Mouse (Mus musculus): ENCODE measurements at regions not wholly inside any gene's neighbourhood (a gene's known extent, or its start where the extent isn't known, plus 50 kb on each side); places are given as distances from the start of the nearest gene placed in this dataset.

DNA sequence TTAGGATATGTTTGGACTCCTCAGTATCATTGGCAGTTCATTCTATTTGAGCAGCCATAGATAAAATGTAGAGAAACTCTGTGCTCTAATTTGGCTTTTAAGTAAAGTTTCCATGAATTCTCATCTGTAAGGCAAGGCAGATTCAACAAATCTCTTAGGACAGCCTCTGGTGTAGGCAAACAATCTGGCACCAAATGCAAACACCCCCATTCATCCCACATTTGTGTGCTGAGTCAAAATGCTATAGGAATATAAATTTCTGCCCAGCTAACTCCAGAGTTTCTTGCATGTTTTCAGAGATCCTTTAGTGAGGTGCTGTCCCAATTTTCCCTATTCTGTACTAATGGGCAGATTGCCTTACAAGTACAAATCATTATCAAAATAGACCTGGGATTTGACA lies 695.7 kb upstream of the Kif18a start:
- DNase-seq (ENCODE audit: extremely low read depth, low read depth, low spot score) = no peak

DNA sequence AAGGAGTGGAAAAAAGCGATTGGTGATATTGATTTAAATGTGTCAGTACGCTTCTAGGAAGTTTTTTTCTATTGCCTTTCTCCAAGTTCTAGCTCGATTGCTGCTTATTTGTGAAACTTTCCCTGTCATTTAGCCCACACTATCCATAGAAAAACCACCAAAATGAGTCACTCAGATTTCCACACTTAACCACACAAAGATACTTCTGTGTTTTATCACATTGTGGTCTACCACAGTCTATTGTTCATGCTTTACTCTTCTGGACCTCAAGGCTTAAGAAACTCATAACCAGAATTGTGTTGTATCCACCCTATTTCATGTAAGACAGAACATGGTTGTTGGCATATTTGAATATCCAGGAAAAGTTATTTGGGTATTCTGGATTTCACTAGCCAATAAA lies 687.0 kb upstream of the Kif18a start:
- no peak for DNase-seq (ENCODE audit: extremely low read depth, low read depth, low spot score)

DNA sequence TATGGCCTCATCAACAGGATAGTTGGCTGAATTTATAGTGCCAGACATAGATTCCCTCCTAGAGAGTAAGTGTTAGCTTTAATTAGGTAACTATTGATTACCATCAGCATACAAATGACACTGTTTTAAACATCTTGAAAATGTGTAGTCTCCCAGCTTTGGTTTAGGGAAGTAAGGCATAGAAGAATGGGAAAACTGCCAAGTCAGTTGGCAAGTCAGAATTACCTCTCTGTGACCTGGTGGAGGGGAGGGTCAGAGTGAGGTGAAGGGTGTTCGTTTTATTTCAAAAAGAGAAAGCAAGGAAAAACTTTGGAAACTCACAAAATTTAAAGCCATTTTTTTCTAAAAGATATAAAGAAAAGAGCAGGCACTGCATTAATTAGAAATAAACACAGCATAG lies 680.2 kb upstream of the Kif18a start:
- DNase-seq (ENCODE audit: extremely low read depth, low read depth, low spot score) = no peak

DNA sequence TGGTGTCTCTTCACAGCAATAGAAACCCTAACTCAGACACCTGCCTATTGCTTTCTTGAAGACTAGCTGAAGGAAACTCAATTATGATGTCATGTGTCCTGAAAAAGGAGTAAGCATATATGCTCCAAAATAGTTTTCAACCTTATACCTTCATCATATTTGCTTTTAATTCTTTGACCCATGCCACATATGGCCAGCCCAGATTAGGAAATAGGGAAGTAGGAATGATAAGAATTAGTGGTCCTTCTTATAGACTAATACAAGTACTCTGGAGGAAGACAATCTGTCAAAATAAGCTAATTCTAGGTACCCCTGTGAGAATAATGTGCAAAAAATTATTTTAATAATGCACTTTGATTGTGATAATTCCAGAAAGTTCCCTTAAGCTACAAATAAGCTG lies 661.0 kb upstream of the Kif18a start:
- no peak for DNase-seq (ENCODE audit: extremely low read depth, low read depth, low spot score)

DNA sequence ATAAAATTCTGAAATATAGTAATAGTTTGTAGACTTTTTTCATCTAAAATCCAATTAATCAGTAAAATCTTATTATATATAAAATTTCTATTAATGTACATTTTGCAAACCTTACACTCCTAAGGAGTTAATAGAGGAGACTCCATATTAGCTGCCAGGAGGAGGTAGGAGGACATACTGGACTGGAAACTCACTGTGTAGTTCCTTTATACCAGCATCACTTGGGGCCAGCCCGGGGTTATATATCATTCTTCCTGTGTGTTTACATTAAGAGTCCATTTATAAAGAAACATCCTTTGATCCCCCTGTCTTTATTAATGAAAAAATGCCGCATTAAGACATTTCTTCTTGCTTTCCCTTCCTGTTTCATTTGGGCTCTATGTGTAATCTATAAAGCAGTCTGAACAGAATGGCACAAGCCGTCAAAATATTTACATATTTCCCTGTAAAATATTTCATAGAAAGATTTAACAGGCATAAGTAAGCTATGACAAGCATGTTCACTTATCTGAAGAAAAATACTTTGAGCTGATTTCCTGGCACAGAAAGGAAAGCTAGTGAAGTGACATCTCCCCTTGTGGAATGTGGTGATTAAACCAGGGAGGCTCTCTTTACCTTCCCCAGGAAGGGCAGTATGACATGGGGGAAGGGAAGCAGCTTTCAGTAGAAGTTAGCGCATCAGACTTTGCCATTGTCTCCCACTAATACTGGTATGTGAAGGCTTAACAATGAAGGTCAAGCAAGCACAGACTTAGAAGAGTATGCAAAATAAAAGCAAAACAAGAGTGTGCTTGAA lies 658.0 kb upstream of the Kif18a start:
- DNase-seq (ENCODE audit: extremely low read depth, low read depth, low spot score) = no peak

DNA sequence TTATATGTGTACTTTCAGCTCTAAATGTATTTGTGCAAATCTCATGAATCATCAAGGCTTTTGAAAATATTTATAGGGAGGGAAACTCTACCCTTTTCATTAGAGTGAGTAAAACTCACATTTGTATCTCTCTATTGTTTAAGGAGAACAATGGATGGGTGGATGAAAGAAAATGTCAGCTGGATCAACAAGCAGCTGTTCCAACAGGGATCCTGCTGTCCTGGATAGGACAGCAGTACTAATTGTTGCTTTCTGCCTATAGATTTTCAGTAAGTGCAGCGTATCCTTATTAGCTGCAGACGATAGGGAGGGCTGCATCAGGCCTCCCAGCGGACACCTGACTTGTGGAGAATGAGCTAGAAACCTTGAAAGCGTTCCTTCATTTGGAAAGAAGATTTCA lies 644.9 kb upstream of the Kif18a start:
- DNase-seq (ENCODE audit: extremely low read depth, low read depth, low spot score) = no peak

DNA sequence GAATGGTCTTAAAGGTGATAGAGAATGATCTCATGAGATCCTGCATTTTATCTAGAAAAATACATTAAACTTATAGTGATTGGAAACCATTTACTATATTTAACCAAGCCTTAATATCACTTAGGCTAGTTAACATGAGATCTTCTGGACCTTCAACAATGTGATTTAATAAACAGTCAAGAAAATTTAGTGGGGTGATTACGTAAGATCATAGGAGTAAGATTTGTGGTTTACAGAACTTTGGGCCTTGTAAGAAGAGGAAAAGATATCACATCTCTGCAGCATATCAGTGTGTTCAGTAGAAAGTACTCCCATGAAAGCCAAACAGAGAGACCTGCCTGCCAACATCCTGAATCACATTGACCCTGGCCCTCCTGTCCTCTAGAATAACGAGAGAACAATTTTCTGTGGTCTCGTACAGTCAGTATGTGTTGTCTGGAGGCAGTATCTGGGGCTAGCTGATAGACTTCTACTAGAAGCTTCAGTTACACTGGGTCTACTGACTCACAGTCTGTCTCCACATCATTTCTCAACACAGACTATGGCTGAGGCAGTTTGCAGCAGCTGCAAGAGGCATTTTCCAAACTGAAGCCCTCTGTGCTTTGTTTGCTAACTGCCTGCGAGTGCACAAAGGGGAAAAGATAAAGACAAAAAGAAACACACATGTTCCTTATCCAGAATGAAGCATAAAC lies 619.7 kb upstream of the Kif18a start:
- no peak for DNase-seq (ENCODE audit: extremely low read depth, low read depth, low spot score)

DNA sequence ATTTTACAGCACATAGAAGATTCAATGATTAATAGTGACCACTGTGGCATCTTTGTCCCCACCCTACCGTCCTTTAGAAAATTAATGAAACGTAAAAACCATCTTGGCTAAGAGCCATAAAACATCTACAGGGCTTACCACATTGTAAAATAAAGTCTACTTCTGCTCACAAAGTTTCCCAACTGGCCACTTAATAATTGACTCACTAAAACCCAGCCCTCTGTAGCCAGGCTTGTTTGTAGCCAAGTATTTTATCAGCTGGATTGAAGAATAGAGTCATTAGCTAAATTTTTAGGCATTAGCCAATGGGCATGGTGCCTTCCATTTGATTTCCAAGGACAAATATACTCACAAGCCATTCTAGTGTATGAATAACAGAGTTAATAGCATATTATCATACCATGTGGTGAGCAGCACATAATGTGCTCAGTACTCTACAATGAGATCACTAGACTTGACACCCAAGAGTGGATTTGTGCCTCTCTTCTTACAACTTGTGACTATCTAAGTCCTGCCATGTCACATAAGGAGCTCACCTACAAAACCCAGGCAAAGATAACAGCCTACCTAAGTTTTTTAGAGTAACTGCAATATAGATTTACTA lies 602.7 kb upstream of the Kif18a start:
- DNase-seq (ENCODE audit: extremely low read depth, low read depth, low spot score) = no peak

DNA sequence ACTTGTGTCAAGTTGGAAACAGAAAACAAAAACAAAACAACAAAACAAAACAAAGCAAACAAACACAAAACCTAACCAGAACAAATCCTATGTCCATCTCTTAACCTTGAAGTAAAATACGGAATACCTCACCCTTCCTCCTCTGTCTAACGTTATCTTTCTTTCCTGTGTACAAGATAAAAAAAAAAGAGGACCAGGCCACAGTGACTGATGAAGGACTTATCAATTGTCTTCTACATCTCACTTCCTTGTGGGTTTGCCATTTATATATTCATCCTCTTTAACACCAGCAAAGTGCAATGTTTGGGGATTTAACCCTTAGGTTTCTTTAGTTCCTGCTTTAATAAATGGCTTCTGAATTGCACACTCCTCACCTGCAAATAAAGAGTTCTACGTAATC lies 599.0 kb upstream of the Kif18a start:
- no peak for DNase-seq (ENCODE audit: extremely low read depth, low read depth, low spot score)

DNA sequence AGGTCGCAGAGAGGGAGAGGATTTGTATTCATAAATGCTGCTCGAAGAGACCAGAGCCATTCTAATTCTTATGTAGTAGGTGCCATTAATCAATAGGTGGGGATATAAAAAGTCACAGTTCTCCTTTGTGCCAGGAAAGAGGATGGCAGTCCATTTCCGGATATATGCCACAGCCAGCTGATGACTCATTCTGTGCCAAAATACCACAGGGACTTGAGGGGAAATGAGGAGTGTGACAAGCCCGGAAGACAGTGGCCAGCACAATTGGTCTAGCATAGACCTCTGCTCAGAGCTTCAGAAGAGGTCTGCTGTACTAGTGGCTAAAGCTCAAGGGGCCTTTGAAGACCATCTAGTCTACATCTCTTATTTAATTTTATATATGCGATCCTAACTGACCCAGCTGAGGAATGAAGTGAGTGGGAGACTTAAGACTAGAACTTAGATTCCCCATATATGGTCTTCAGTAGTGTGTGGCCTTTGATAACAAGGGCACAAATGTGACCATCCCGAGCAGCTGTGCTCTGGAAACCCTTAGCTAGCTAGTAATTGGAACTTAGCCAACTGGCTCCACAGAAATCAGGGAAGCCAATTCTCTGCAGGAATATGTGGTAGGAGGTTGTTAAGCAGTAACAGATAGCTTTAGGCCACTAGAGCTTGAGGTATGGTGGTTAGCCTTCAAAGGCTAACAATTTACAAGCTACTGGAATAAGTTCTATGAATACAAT lies 594.4 kb upstream of the Kif18a start:
- DNase-seq (ENCODE audit: extremely low read depth, low read depth, low spot score) = no peak

DNA sequence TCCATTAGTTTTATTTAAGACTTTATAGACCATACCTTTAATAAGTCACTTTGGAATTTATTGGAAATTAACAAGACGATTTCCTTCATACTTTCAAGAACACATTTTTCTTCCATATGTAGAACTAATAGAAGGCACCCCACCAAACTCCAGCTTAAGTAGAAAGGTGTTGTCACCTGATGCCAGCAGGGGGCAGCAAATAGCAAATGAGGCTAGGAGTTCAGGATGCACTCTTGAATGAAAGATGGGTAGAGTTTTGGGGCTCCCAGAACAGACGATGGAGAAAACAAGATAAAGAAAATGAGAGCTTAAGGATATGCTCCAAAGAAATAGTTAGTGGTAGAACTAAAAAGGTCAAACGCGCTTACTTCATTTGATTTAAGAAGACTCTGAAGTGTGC lies 590.4 kb upstream of the Kif18a start:
- no peak for DNase-seq (ENCODE audit: extremely low read depth, low read depth, low spot score)

DNA sequence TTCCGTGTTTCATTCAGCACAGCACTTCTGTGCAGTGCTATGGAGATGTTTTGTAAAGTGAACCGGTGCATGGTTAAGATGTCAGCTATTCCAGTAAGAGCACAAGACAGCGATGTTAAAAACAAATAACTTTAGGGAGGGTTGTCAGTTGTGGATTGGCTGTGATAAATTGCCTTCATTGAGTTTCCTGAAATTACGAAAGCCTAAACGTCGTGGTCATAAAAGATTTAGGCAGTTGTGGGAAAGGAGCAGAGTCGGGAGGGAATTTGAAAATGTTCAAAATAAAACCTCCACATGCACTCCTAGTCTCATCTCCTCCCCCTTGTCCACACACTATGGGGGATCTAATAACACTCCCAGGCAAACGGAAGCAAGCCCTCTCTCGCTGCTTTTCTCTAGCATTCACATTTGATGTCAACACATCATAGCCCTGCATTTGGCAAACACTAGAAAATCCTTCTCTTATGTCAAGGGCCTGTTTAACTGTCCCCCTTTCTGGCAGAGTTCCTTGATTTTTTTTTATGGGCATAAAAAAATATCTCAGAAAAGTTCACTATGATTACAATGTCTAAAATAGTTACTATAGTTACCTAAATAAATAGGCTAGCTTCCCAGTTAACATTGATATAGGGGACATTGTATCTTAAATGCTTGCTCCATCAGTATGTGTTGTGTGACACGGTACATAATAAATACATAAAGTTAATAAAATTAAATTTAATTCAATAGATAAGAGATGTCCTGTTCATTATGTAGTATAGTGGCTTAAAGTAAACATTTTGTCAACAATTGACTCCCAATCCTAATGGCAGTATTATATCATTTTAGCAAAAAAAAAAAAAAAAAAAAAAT lies 589.2 kb upstream of the Kif18a start:
- no peak for DNase-seq (ENCODE audit: extremely low read depth, low read depth, low spot score)

DNA sequence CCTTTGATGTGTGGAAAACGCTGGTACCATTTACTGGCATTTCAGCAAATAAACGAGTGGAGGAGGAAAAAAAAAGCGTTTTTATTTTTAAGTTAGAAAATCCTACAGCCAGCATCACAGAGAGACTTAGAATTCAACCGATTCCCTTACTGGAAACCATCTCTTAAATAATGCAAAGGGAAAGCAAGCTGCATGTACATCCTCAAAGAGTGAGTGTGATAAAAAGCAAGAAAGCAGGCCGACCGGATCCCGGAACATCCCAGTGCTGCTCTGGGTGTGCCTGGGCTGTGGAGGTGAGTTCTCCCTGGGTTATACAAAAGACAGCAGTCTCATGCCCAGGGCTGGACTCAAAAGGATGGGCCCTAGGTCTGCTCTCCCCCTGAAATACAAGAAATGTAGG lies 579.2 kb upstream of the Kif18a start:
- no peak for DNase-seq (ENCODE audit: extremely low read depth, low read depth, low spot score)

DNA sequence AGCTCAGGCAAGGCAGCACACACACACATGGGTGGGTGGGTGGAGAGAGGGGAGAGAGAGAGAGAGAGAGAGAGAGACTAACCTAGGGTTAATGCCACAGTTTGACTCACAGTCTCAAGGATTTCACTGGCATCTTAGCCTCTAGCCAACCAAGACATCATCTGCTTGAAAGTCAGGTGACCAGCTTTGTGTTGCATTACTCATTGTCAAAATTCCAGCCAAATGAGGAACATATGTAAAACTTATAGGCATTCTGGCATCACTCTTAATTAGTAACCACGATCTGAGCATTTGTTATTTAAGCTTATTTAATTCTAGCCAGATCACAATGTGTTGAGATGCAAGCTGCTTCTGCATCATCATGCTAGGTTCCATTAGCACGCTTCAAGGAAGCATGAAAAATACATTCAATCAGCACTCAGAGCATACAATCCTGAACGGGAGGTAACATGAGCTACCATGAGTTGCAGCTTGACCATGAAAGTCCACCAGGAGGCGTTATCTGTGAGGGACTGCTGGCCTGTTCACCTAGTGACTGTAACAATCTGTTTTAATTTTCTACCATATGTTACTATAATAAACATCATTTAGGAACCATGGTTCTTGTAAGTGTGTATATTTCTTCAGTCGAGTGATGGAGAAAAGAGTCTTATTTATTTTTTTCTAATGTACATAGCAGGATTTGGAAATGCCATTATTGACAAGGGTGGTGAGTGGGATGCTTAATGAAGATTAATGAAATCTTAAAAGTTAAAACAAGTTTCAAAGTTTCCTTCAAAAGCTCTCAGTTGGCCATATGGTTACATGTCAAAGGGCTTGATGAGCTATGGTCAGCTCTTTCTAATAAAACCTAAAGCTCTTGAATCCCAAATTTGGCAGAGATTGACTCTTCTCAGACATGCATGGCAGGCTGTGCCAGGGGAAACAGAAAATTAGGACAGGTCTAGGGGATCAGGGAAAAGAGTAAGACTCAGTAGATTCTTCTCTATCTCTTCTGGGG lies 572.4 kb upstream of the Kif18a start:
- DNase-seq (ENCODE audit: extremely low read depth, low read depth, low spot score) = no peak

DNA sequence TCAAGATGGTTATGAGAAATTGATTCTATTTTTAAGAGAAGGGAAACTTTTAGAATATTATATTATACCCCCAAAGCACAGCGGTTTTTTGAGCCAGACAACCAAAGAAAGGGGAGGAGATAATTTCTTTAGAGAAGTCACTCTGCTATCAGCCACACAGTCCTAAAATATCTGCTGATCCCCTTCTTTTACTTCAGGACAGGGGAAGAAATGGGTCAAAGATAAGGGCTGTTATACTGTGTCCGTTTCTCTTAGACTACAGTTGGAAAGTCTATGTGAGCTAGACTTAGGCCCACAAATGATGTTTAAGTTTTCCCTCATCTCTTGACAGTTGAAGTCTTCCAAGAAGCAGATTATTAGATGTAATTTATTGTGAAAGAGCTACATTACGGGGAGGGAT lies 538.5 kb upstream of the Kif18a start:
- DNase-seq (ENCODE audit: extremely low read depth, low read depth, low spot score) = no peak

DNA sequence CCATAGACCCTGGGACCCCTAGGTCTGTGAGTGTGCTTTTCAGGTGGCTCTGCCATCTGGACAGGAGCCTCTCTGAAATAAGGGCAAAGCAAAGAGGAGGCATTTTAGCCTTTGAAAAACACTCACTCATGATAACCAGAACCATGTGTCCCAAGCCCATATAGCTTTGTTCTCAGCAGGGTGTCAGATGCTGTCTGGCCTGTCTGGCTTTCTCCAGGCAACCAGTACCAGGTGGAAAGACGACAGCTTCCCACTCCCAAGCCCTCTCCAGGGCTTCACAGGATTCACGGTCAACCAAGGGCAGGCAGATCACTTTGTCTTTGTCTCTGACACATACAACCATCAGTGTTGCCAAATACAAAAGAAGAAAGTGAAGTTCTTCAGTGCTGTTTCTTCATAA lies 537.0 kb upstream of the Kif18a start:
- DNase-seq (ENCODE audit: extremely low read depth, low read depth, low spot score) = no peak

DNA sequence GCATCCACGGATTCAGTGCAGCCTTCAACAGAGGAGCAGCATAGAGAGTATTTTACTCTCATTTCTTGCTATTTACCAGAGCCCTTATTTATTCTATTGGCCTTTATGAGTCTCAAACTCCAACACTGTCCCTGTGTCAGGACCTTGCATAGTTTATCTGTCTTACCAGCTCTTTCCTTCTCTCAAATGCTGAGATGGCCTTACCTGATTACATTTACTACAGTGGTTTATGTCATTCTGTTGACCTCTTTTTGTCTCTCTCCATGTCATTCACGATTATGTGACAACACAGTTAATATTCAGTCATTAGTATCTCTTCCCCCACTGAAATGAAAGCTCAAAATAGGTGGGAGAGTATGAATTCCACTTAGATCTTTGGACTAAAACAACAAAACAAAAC lies 535.7 kb upstream of the Kif18a start:
- DNase-seq (ENCODE audit: extremely low read depth, low read depth, low spot score) = no peak

DNA sequence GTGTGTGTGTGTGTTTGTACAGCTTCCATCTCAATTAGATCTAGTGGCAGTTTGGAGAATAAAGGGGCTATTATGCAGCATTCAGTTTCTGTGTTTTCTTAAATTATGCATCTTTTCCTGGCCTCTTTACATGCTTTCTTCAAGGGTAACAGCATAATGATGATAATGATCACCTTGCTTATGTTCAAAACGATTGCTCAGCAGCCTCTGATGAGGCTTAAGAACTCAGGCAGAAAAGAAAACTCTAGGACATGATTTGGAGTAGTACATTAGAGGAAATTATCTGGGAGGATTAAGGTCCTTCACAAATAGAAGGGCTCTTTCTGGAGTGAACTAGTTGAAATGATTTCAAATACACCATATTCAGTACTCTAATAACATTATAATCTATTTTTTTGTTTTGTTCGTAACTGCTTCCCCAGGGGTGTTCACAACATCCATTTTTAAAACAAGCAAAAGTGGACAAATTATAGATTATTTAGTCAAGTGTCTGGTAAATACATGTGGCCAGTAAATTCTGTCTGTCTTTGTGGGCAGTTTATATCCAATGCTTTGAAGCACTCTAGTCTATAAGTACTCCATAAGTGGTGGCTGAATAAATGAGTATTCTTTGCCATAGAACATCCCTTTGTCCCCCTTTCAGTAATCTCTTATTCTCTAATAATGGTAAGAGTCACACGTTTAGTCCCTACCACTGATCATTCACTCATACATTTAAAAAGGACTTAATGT lies 526.9 kb upstream of the Kif18a start:
- DNase-seq (ENCODE audit: extremely low read depth, low read depth, low spot score) = no peak

DNA sequence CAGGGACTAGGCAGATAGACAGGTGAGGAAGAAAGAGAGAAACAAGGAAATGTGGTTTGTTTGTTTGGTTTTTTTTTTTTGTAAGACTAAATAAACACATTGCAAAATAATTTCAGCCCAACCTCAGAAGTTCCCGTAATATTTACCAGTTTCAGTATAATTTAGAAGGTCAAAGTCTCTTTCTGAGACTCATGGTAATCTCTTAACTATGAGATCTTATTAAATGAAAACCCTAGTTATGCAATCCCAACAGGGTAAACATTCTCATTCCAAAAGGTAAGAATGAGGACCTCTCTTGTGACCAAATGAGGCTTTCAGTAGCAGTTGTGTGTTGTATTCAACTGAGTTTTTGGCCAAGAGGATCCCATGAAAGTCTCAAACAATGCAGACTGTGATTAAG lies 524.7 kb upstream of the Kif18a start:
- DNase-seq (ENCODE audit: extremely low read depth, low read depth, low spot score) = no peak

Measured in fat pad, adult 2 months (tissue).